Comparison of ENCODE assay signal across 17 mouse cellular contexts in genomic region chr2:161138672-161139536, GRCm38 (mm10). TPM values are rescaled to one million over a fixed set of nuclear protein-coding genes. Genes with fewer than 3 reads are reported as not detected.
DNase-seq lines count a peak whose midpoint lies in the region; ATAC-seq and TF ChIP-seq lines count a peak whose summit lies in the region.
"Had no signal": no experiment of that assay in that cellular context is flagged by ENCODE, and none has a peak within 500 bp of the region (broad histone marks: within the 10 kb centered on the region; RNA-seq: fewer than 3 reads in every experiment).

No protein-coding gene starts in this region.

- no peak overlapping the region for H3K9ac ChIP-seq in lung, embryonic 15.5 days
- H3K9ac ChIP-seq in kidney, embryonic 14.5 days (ENCODE audit: low read depth, low read length) = no peak overlapping the region
- H3K9ac ChIP-seq in forebrain, postnatal 0 days = no peak overlapping the region
- H3K9ac ChIP-seq: neural tube, embryonic 15.5 days; stomach, embryonic 15.5 days had no signal

- H3K4me3 ChIP-seq in lung, embryonic 15.5 days = no peak overlapping the region
- no peak overlapping the region for H3K4me3 ChIP-seq in kidney, embryonic 14.5 days (ENCODE audit: low read length)
- no peak overlapping the region for H3K4me3 ChIP-seq in forebrain, postnatal 0 days (ENCODE audit: low read depth, low read length)
- H3K4me3 ChIP-seq: embryonic facial prominence, embryonic 10.5 days; neural tube, embryonic 15.5 days; stomach, embryonic 15.5 days had no signal

- H3K4me1 ChIP-seq in lung, embryonic 15.5 days = peaks cover 24% of the 10 kb centered on the region
- no peaks in the 10 kb centered on the region for H3K4me1 ChIP-seq in kidney, embryonic 14.5 days (ENCODE audit: control insufficient read depth, insufficient read depth, low read length)
- H3K4me1 ChIP-seq in forebrain, postnatal 0 days (ENCODE audit: insufficient read depth) = peaks cover 4% of the 10 kb centered on the region; the same call in 1 of the 2 replicates
- H3K4me1 ChIP-seq: embryonic facial prominence, embryonic 10.5 days; neural tube, embryonic 15.5 days had no signal

- H3K36me3 ChIP-seq in lung, embryonic 15.5 days = no peaks in the 10 kb centered on the region
- H3K36me3 ChIP-seq in kidney, embryonic 14.5 days (ENCODE audit: control insufficient read depth, insufficient read depth, low read length) = no peaks in the 10 kb centered on the region
- H3K36me3 ChIP-seq in forebrain, postnatal 0 days (ENCODE audit: insufficient read depth) = no peaks in the 10 kb centered on the region
- H3K36me3 ChIP-seq: embryonic facial prominence, embryonic 10.5 days; neural tube, embryonic 15.5 days; stomach, embryonic 15.5 days had no signal

- H3K27me3 ChIP-seq in lung, embryonic 15.5 days = no peaks in the 10 kb centered on the region
- H3K27me3 ChIP-seq in kidney, embryonic 14.5 days (ENCODE audit: control insufficient read depth, insufficient read depth, low read length) = no peaks in the 10 kb centered on the region
- no peaks in the 10 kb centered on the region for H3K27me3 ChIP-seq in forebrain, postnatal 0 days (ENCODE audit: insufficient read depth, low read length)
- H3K27me3 ChIP-seq: neural tube, embryonic 15.5 days; stomach, embryonic 15.5 days had no signal

- ATAC-seq in lung, embryonic 15.5 days (ENCODE audit: borderline replicate concordance, extremely low read depth, low FRiP score, low TSS enrichment) = peak; percentile 56
- ATAC-seq in kidney, embryonic 14.5 days (ENCODE audit: low FRiP score, low TSS enrichment) = peak; percentile 49; the same call in 1 of the 2 replicates
- ATAC-seq in forebrain, postnatal 0 days = no peak
- ATAC-seq: hindbrain, embryonic 16.5 days had no signal

- intact Hi-C loops in left cerebral cortex, postnatal 36 days (cut with DNase I) = no loop called here
- intact Hi-C loops in gastrocnemius, postnatal 36 days (cut with DNase I) = no loop called here

- H3K4me2 ChIP-seq in lung, embryonic 15.5 days = no peak overlapping the region
- no peak overlapping the region for H3K4me2 ChIP-seq in kidney, embryonic 14.5 days (replicated peaks; ENCODE audit: low read depth, low read length)
- no peak overlapping the region for H3K4me2 ChIP-seq in forebrain, postnatal 0 days (ENCODE audit: low read depth)
- H3K4me2 ChIP-seq: neural tube, embryonic 15.5 days; stomach, embryonic 15.5 days had no signal

- TF ChIP-seq CTCF in forebrain, postnatal 0 days (IDR thresholded peaks at IDR 0.05; ENCODE audit: low read depth) = no peak

- H3K27ac ChIP-seq in lung, embryonic 15.5 days = peak overlapping the region; percentile 33; the same call in 1 of the 2 replicates
- H3K27ac ChIP-seq in kidney, embryonic 14.5 days (ENCODE audit: low read depth, low read length) = peak overlapping the region; percentile 3; the same call in 1 of the 2 replicates
- H3K27ac ChIP-seq in forebrain, postnatal 0 days (ENCODE audit: low read depth, low read length) = no peak overlapping the region
- H3K27ac ChIP-seq: embryonic facial prominence, embryonic 10.5 days; macrophage; neural tube, embryonic 15.5 days; stomach, embryonic 15.5 days had no signal

- DNase-seq in lung, adult 18-20 months = no peak
- peak; percentile 63 to 77 for DNase-seq in frontal cortex, postnatal 36 days (ENCODE audit: low spot score in 2 of 2)
- peak; percentile 60 to 69 for DNase-seq in left cerebral cortex, postnatal 36 days (ENCODE audit: low spot score in 2 of 2)
- DNase-seq in cerebellum, postnatal 36 days = no peak
- DNase-seq in gastrocnemius, postnatal 36 days = no peak
- no peak for DNase-seq in forebrain, postnatal 0 days
- DNase-seq: cerebellum, adult 9-10 months; gastrocnemius, postnatal 25 days; liver; thymus, postnatal 4 days had no signal

- H3K9me3 ChIP-seq in lung, embryonic 15.5 days = no peaks in the 10 kb centered on the region
- no peaks in the 10 kb centered on the region for H3K9me3 ChIP-seq in kidney, embryonic 14.5 days (ENCODE audit: control insufficient read depth, low read length)
- H3K9me3 ChIP-seq in forebrain, postnatal 0 days (ENCODE audit: low read length) = no peaks in the 10 kb centered on the region
- H3K9me3 ChIP-seq: embryonic facial prominence, embryonic 10.5 days; neural tube, embryonic 15.5 days; stomach, embryonic 15.5 days had no signal

- 32% methylated on average over 11 of the region's 11 CpGs for WGBS in lung, embryonic 15.5 days
- WGBS in kidney, embryonic 14.5 days = 55% methylated on average over 11 of the region's 11 CpGs
- WGBS in forebrain, postnatal 0 days = 65% methylated on average over 11 of the region's 11 CpGs

RNA-seq across cellular contexts. Expression of gene Chd6, which starts 30.0 kb away (rescaled TPM):
- polyA plus RNA-seq in lung, embryonic 15.5 days (2015; fragmentation: Nextera tagmentation; extraction: Ambion mirVana) = 28.7 and 32.8 TPM in 2 replicates
- 37.7 and 41.4 TPM in 2 replicates for polyA plus RNA-seq in kidney, embryonic 14.5 days (2014; fragmentation: Nextera tagmentation; extraction: Ambion mirVana)
- 10 to 100 TPM; 58.0 to 75.4 TPM for total RNA-seq in left cerebral cortex, postnatal 36 days (2021)
- total RNA-seq in gastrocnemius, postnatal 36 days (2021) = 10 to 100 TPM; 11.0 to 12.0 TPM
- 48.0 and 61.0 TPM in 2 replicates for total RNA-seq in forebrain, postnatal 0 days (2014; rRNA removed)
- polyA plus RNA-seq in forebrain, postnatal 0 days (2015; fragmentation: Nextera tagmentation; extraction: Ambion mirVana) = 11.0 and 20.7 TPM in 2 replicates

Comparison
In these comparisons a context has a peak if more than half of its experiments do, and no peak if none do; other contexts are left out.
1. DNase-seq: peak in frontal cortex, postnatal 36 days (2 of 2) and left cerebral cortex, postnatal 36 days (2 of 2); none in lung, adult 18-20 months (0 of 2), cerebellum, postnatal 36 days (0 of 2), gastrocnemius, postnatal 36 days (0 of 2) and forebrain, postnatal 0 days (single experiment).